Mouse (Mus musculus): ENCODE measurements around the gene Ssxa1.

GRCm38 (mm10) chrX:21115520-21115919 lies at the start of gene Ssxa1:
- no peak for TF ChIP-seq CTCF (conservative IDR thresholded peaks at IDR 0.05; ENCODE audit: insufficient read depth, insufficient read length, low read depth, low read length)
- TF ChIP-seq POLR2A (IDR thresholded peaks at IDR 0.05; ENCODE audit: low read depth, low read length), result no peak
